Mouse (Mus musculus): ENCODE measurements around the gene Cntrl.

GRCm38 (mm10) chr2:35110521-35110920 is 1.2 kb downstream of the Cntrl start:
- no peak for TF ChIP-seq CTCF (conservative IDR thresholded peaks at IDR 0.05; ENCODE audit: low read length)
- TF ChIP-seq NANOG (IDR thresholded peaks at IDR 0.05; ENCODE audit: borderline replicate concordance, low read length) = no peak
- no peak for TF ChIP-seq POU5F1 (IDR thresholded peaks at IDR 0.05; ENCODE audit: borderline replicate concordance, low read length)

All from E14TG2a.4 (cell line).